Mouse (Mus musculus) stomach, postnatal 0 days (tissue): ENCODE data around the gene Cdr2l.

Source experiments
- CTCF ChIP-seq: IDR thresholded peaks from 2 replicates; pipeline ENCODE4 v1.5.1; 2016; ENCODE audit warnings: antibody characterized with exemption, low read depth, mild to moderate bottlenecking, moderate library complexity
- EP300 ChIP-seq: optimal IDR thresholded peaks from 2 replicates; pipeline ENCODE3; 2016; ENCODE audit warnings: antibody characterized with exemption

GRCm38 (mm10) chr11:115370368-115370767 is 11.3 kb upstream of the Cdr2l start:
- TF ChIP-seq CTCF: no peak
- TF ChIP-seq EP300: no peak
